Mouse (Mus musculus) kidney, adult 8-10 months (tissue): ENCODE measurements around the gene Sec31b.

Source experiments
- DNase-seq, 2 experiments: peaks; one replicate each; pipeline ENCODE4 v3.0.0; 2022

Gene Sec31b

GRCm38 (mm10) chr19:44474158-44474557 lies 71.5 kb downstream of the Sec31b start:
- peak; percentile 71 to 87 for DNase-seq
